ENCODE assay signal across 9 mouse cellular contexts in genomic region chr4:54021861-54022385, GRCm38 (mm10).
A peak's percentile ranks its signal among the peaks of the same experiment; 100 is the strongest.
DNase-seq lines count a peak whose midpoint lies in the region; ATAC-seq and TF ChIP-seq lines count a peak whose summit lies in the region.
"Had no signal": no experiment of that assay in that cellular context is flagged by ENCODE, and none has a peak within 500 bp of the region (broad histone marks: within the 10 kb centered on the region; RNA-seq: fewer than 3 reads in every experiment).

No protein-coding gene starts in this region.

- no peak overlapping the region for H3K27ac ChIP-seq in embryonic facial prominence, embryonic 11.5 days (replicated peaks; ENCODE audit: low read depth, low read length)
- peak overlapping the region; percentile 88 for H3K27ac ChIP-seq in hindbrain, embryonic 10.5 days
- H3K27ac ChIP-seq in midbrain, embryonic 16.5 days (ENCODE audit: low read length), result peak overlapping the region; percentile 69
- H3K27ac ChIP-seq in kidney, adult 2 months (ENCODE audit: insufficient read depth, low read depth, low read length), result no peak overlapping the region

- no peaks in the 10 kb centered on the region for H3K9me3 ChIP-seq in embryonic facial prominence, embryonic 11.5 days (replicated peaks; ENCODE audit: control insufficient read depth, low read length)
- no peaks in the 10 kb centered on the region for H3K9me3 ChIP-seq in hindbrain, embryonic 10.5 days
- no peaks in the 10 kb centered on the region for H3K9me3 ChIP-seq in midbrain, embryonic 16.5 days (replicated peaks; ENCODE audit: control insufficient read depth, low read length, poor library complexity, severe bottlenecking)

- TF ChIP-seq POLR2A in kidney, adult 2 months (IDR thresholded peaks at IDR 0.05; ENCODE audit: low read depth, low read length), result no peak

- no peaks in the 10 kb centered on the region for H3K36me3 ChIP-seq in embryonic facial prominence, embryonic 11.5 days (replicated peaks; ENCODE audit: control insufficient read depth, insufficient read depth, low read depth, low read length)
- H3K36me3 ChIP-seq in hindbrain, embryonic 10.5 days, result no peaks in the 10 kb centered on the region
- H3K36me3 ChIP-seq in midbrain, embryonic 16.5 days (ENCODE audit: control insufficient read depth, insufficient read depth, low read length), result no peaks in the 10 kb centered on the region
- H3K36me3 ChIP-seq in kidney, adult 2 months (ENCODE audit: control insufficient read depth, insufficient read depth, low read length), result no peaks in the 10 kb centered on the region

- H3K9ac ChIP-seq in embryonic facial prominence, embryonic 11.5 days (replicated peaks; ENCODE audit: low read length), result no peak overlapping the region
- H3K9ac ChIP-seq in midbrain, embryonic 16.5 days (ENCODE audit: low read depth, low read length), result peak overlapping the region; percentile 52; the same call in 1 of the 2 replicates

- WGBS in embryonic facial prominence, embryonic 11.5 days, result 62% methylated on average over 6 of the region's 6 CpGs
- 54% methylated on average over 6 of the region's 6 CpGs for WGBS in hindbrain, embryonic 10.5 days
- 14% methylated on average over 6 of the region's 6 CpGs for WGBS in midbrain, embryonic 16.5 days
- 51% methylated on average over 6 of the region's 6 CpGs for WGBS in kidney, adult 2 months

- no peak overlapping the region for H3K4me3 ChIP-seq in embryonic facial prominence, embryonic 11.5 days (ENCODE audit: low read depth, low read length)
- H3K4me3 ChIP-seq in hindbrain, embryonic 10.5 days, result no peak overlapping the region; the same call in 1 of the 2 replicates
- no peak overlapping the region for H3K4me3 ChIP-seq in midbrain, embryonic 16.5 days (ENCODE audit: low read depth, low read length)
- no peak overlapping the region for H3K4me3 ChIP-seq in kidney, adult 2 months (ENCODE audit: insufficient read depth, low read depth, low read length)

- H3K4me2 ChIP-seq in embryonic facial prominence, embryonic 11.5 days (ENCODE audit: low read depth, low read length), result no peak overlapping the region
- 0 out of 2 replicates have a peak overlapping the region, but pooled peaks have one; percentile 1 for H3K4me2 ChIP-seq in midbrain, embryonic 16.5 days (ENCODE audit: low read length)

- no peaks in the 10 kb centered on the region for H3K4me1 ChIP-seq in embryonic facial prominence, embryonic 11.5 days (ENCODE audit: control insufficient read depth, insufficient read depth, low read length)
- peaks cover 32% of the 10 kb centered on the region for H3K4me1 ChIP-seq in hindbrain, embryonic 10.5 days (replicated peaks)
- peaks cover 18% of the 10 kb centered on the region for H3K4me1 ChIP-seq in midbrain, embryonic 16.5 days (ENCODE audit: control insufficient read depth, insufficient read depth, low read length)
- H3K4me1 ChIP-seq in kidney, adult 2 months (ENCODE audit: control insufficient read depth, insufficient read depth, low read length), result no peaks in the 10 kb centered on the region

- no peak for ATAC-seq in embryonic facial prominence, embryonic 11.5 days (replicated peaks; ENCODE audit: insufficient number of reproducible peaks, low FRiP score, low TSS enrichment, low read depth)
- peak; percentile 82 for ATAC-seq in midbrain, embryonic 16.5 days

- peak; percentile 9 for DNase-seq in layer of hippocampus, adult 9-11 months
- DNase-seq in layer of hippocampus, postnatal 10 days (ENCODE audit: low spot score in 2 of 2), result no peak
- peak; percentile 6 for DNase-seq in embryonic facial prominence, embryonic 11.5 days (ENCODE audit: low spot score)
- no peak for DNase-seq in hindbrain, embryonic 10.5 days (ENCODE audit: low spot score)
- DNase-seq in kidney, adult 2 months, result no peak
- no peak for DNase-seq in urinary bladder, postnatal 14 days (ENCODE audit: low spot score)
- DNase-seq in ovary, postnatal 10 days (ENCODE audit: low spot score), result no peak
- DNase-seq: cerebellum, postnatal 25 days had no signal

- TF ChIP-seq CTCF in kidney, adult 2 months (conservative IDR thresholded peaks at IDR 0.05; ENCODE audit: insufficient read depth, insufficient read length, low read depth, low read length), result no peak

- H3K27me3 ChIP-seq in embryonic facial prominence, embryonic 11.5 days (ENCODE audit: control insufficient read depth, insufficient read depth, low read length), result no peaks in the 10 kb centered on the region
- 0 out of 2 replicates have a peak, but pooled peaks cover 3% of the 10 kb centered on the region for H3K27me3 ChIP-seq in hindbrain, embryonic 10.5 days (ENCODE audit: insufficient read depth, poor library complexity, severe bottlenecking)
- H3K27me3 ChIP-seq in midbrain, embryonic 16.5 days (ENCODE audit: control insufficient read depth, insufficient read depth, low read depth, low read length), result no peaks in the 10 kb centered on the region
- H3K27me3 ChIP-seq in kidney, adult 2 months (replicated peaks; ENCODE audit: control insufficient read depth, insufficient read depth, low read length), result no peaks in the 10 kb centered on the region

Comparison
In these comparisons a context has a peak if more than half of its experiments do, and no peak if none do; other contexts are left out.
1. DNase-seq: peak in layer of hippocampus, adult 9-11 months (single experiment) and embryonic facial prominence, embryonic 11.5 days (single experiment); none in layer of hippocampus, postnatal 10 days (0 of 2), hindbrain, embryonic 10.5 days (single experiment), kidney, adult 2 months (single experiment), urinary bladder, postnatal 14 days (single experiment) and ovary, postnatal 10 days (single experiment).
2. H3K27ac ChIP-seq: peak in hindbrain, embryonic 10.5 days (single experiment) and midbrain, embryonic 16.5 days (single experiment); none in embryonic facial prominence, embryonic 11.5 days (single experiment) and kidney, adult 2 months (single experiment).